Mouse (Mus musculus): ENCODE results near the gene Syne1. TPM values are rescaled to one million over a fixed set of nuclear protein-coding genes. Genes with fewer than 3 reads are reported as not detected.

Syne1 gene
- polyA plus RNA-seq, 1 experiment from 2014 or later: 3.5 TPM

GRCm38 (mm10) chr10:5070941-5071231 is 480.4 kb downstream of the Syne1 start:
- Histone ChIP-seq H3K4me3 (no peak overlapping the region), H3K4me1 (peaks cover 23% of the 10 kb centered on the region), H3K27me3 (ENCODE audit: low read depth, poor library complexity, severe bottlenecking) (no peaks in the 10 kb centered on the region), H3K27ac (peak overlapping the region; percentile 62; the same call in 1 of the 2 replicates), H3K9me3 (replicated peaks) (no peaks in the 10 kb centered on the region), H3K36me3 (no peaks in the 10 kb centered on the region)
- no peak for DNase-seq (ENCODE audit: low spot score)
- WGBS: 36% methylated on average over 3 of the region's 3 CpGs

- H3K27ac ChIP-seq: no peak overlapping the region
- no peaks in the 10 kb centered on the region for H3K36me3 ChIP-seq
- H3K27me3 ChIP-seq (ENCODE audit: low read depth, poor library complexity, severe bottlenecking): no peaks in the 10 kb centered on the region
- no peak overlapping the region for H3K4me3 ChIP-seq
- no peak for DNase-seq (ENCODE audit: low spot score)
- 89% methylated on average over 11 of the region's 11 CpGs for WGBS
- no peaks in the 10 kb centered on the region for H3K9me3 ChIP-seq (replicated peaks)
- H3K4me1 ChIP-seq: peaks cover 23% of the 10 kb centered on the region
Measured at GRCm38 (mm10) chr10:5070168-5070940, 480.9 kb downstream of the Syne1 start.

- DNase-seq (ENCODE audit: low spot score): no peak
- no peaks in the 10 kb centered on the region for H3K27me3 ChIP-seq (ENCODE audit: low read depth, poor library complexity, severe bottlenecking)
- no peaks in the 10 kb centered on the region for H3K36me3 ChIP-seq
- H3K4me1 ChIP-seq: peaks cover 23% of the 10 kb centered on the region
- no peak within 1 kb of the TSS for H3K27ac ChIP-seq
- H3K4me3 ChIP-seq: no peak within 1 kb of the TSS
- H3K9me3 ChIP-seq (replicated peaks): no peaks in the 10 kb centered on the region
- WGBS: 86% methylated on average over 14 of the region's 14 CpGs
Measured at GRCm38 (mm10) chr10:5068676-5069265, 482.5 kb downstream of the Syne1 start, which contains the start of gene Gm10097. Gene Gm10097, plus strand, starts transcription at chr10:5069192.

- 90% methylated on average over 3 of the region's 3 CpGs for WGBS
- Histone ChIP-seq H3K36me3 (no peaks in the 10 kb centered on the region), H3K9me3 (replicated peaks) (no peaks in the 10 kb centered on the region), H3K4me3 (no peak overlapping the region), H3K27me3 (ENCODE audit: low read depth, poor library complexity, severe bottlenecking) (no peaks in the 10 kb centered on the region), H3K4me1 (peaks cover 20% of the 10 kb centered on the region), H3K27ac (no peak overlapping the region)
- DNase-seq (ENCODE audit: low spot score): no peak
Measured at GRCm38 (mm10) chr10:5067113-5067512, 484.2 kb downstream of the Syne1 start.

- H3K27ac ChIP-seq: no peak overlapping the region
- H3K4me3 ChIP-seq: no peak overlapping the region
- WGBS: 90% methylated on average over 2 of the region's 2 CpGs
- H3K36me3 ChIP-seq: no peaks in the 10 kb centered on the region
- H3K27me3 ChIP-seq (ENCODE audit: low read depth, poor library complexity, severe bottlenecking): no peaks in the 10 kb centered on the region
- no peaks in the 10 kb centered on the region for H3K4me1 ChIP-seq
- no peak for DNase-seq (ENCODE audit: low spot score)
- H3K9me3 ChIP-seq (replicated peaks): no peaks in the 10 kb centered on the region
Measured at GRCm38 (mm10) chr10:5059983-5060382, 491.3 kb downstream of the Syne1 start.

- no peak for DNase-seq (ENCODE audit: low spot score)
- Histone ChIP-seq H3K4me3 (no peak overlapping the region), H3K27ac (no peak overlapping the region), H3K9me3 (replicated peaks) (no peaks in the 10 kb centered on the region), H3K4me1 (no peaks in the 10 kb centered on the region), H3K36me3 (no peaks in the 10 kb centered on the region), H3K27me3 (ENCODE audit: low read depth, poor library complexity, severe bottlenecking) (no peaks in the 10 kb centered on the region)
- WGBS: 88% methylated on average over 2 of the region's 2 CpGs
Measured at GRCm38 (mm10) chr10:5058876-5059275, 492.4 kb downstream of the Syne1 start.

GRCm38 (mm10) chr10:5057661-5058060 is 493.6 kb downstream of the Syne1 start:
- no peaks in the 10 kb centered on the region for H3K36me3 ChIP-seq

GRCm38 (mm10) chr10:5056940-5057339 is 494.3 kb downstream of the Syne1 start:
- no peaks in the 10 kb centered on the region for H3K36me3 ChIP-seq
- H3K27ac ChIP-seq: no peak overlapping the region
- DNase-seq (ENCODE audit: low spot score): no peak
- WGBS: 78% methylated on average over 3 of the region's 3 CpGs
- no peaks in the 10 kb centered on the region for H3K27me3 ChIP-seq (ENCODE audit: low read depth, poor library complexity, severe bottlenecking)
- no peak overlapping the region for H3K4me3 ChIP-seq
- H3K9me3 ChIP-seq (replicated peaks): no peaks in the 10 kb centered on the region
- no peaks in the 10 kb centered on the region for H3K4me1 ChIP-seq

More at GRCm38 (mm10) chr10:5057661-5058060, 493.6 kb downstream of the Syne1 start:
- H3K4me3 ChIP-seq: no peak overlapping the region
- H3K27me3 ChIP-seq (ENCODE audit: low read depth, poor library complexity, severe bottlenecking): no peaks in the 10 kb centered on the region
- H3K9me3 ChIP-seq (replicated peaks): no peaks in the 10 kb centered on the region
- DNase-seq (ENCODE audit: low spot score): no peak
- WGBS: 97% methylated on average over 15 of the region's 15 CpGs
- H3K4me1 ChIP-seq: no peaks in the 10 kb centered on the region
- H3K27ac ChIP-seq: no peak overlapping the region

GRCm38 (mm10) chr10:5056243-5056735 is 495.0 kb downstream of the Syne1 start:
- DNase-seq (ENCODE audit: low spot score): no peak
- no peaks in the 10 kb centered on the region for H3K36me3 ChIP-seq
- 88% methylated on average over 10 of the region's 10 CpGs for WGBS
- H3K4me3 ChIP-seq: no peak overlapping the region
- H3K27me3 ChIP-seq (ENCODE audit: low read depth, poor library complexity, severe bottlenecking): no peaks in the 10 kb centered on the region
- H3K4me1 ChIP-seq: no peaks in the 10 kb centered on the region
- H3K9me3 ChIP-seq (replicated peaks): no peaks in the 10 kb centered on the region
- no peak overlapping the region for H3K27ac ChIP-seq

- Histone ChIP-seq H3K27me3 (ENCODE audit: low read depth, poor library complexity, severe bottlenecking) (no peaks in the 10 kb centered on the region), H3K4me1 (no peaks in the 10 kb centered on the region), H3K27ac (no peak overlapping the region), H3K36me3 (peaks cover 11% of the 10 kb centered on the region), H3K9me3 (replicated peaks) (no peaks in the 10 kb centered on the region), H3K4me3 (no peak overlapping the region)
- WGBS: 87% methylated on average over 5 of the region's 5 CpGs
- DNase-seq (ENCODE audit: low spot score): no peak
Measured at GRCm38 (mm10) chr10:5045671-5046070, 505.6 kb downstream of the Syne1 start.

- H3K4me3 ChIP-seq: no peak overlapping the region
Measured at GRCm38 (mm10) chr10:5045213-5045612, 506.1 kb downstream of the Syne1 start.

GRCm38 (mm10) chr10:5044481-5044880 is 506.8 kb downstream of the Syne1 start:
- peaks cover 16% of the 10 kb centered on the region for H3K36me3 ChIP-seq
- H3K27me3 ChIP-seq (ENCODE audit: low read depth, poor library complexity, severe bottlenecking): no peaks in the 10 kb centered on the region
- DNase-seq (ENCODE audit: low spot score): no peak
- no peaks in the 10 kb centered on the region for H3K4me1 ChIP-seq
- WGBS: 89% methylated on average over 8 of the region's 8 CpGs
- no peak overlapping the region for H3K27ac ChIP-seq
- H3K9me3 ChIP-seq (replicated peaks): no peaks in the 10 kb centered on the region
- H3K4me3 ChIP-seq: no peak overlapping the region

More at GRCm38 (mm10) chr10:5045213-5045612, 506.1 kb downstream of the Syne1 start:
- no peaks in the 10 kb centered on the region for H3K4me1 ChIP-seq
- 95% methylated on average over 7 of the region's 7 CpGs for WGBS
- H3K27ac ChIP-seq: no peak overlapping the region
- no peak for DNase-seq (ENCODE audit: low spot score)
- H3K27me3 ChIP-seq (ENCODE audit: low read depth, poor library complexity, severe bottlenecking): no peaks in the 10 kb centered on the region
- no peaks in the 10 kb centered on the region for H3K9me3 ChIP-seq (replicated peaks)
- H3K36me3 ChIP-seq: peaks cover 13% of the 10 kb centered on the region

- WGBS: 74% methylated on average over 8 of the region's 8 CpGs
- DNase-seq (ENCODE audit: low spot score): no peak
Measured at GRCm38 (mm10) chr10:5041254-5041653, 510.0 kb downstream of the Syne1 start.

More at GRCm38 (mm10) chr10:5041254-5041653, 510.0 kb downstream of the Syne1 start:
- Histone ChIP-seq H3K4me3 (no peak overlapping the region), H3K9me3 (replicated peaks) (no peaks in the 10 kb centered on the region), H3K36me3 (peaks cover 9% of the 10 kb centered on the region; the same call in 1 of the 2 replicates), H3K4me1 (no peaks in the 10 kb centered on the region), H3K27me3 (ENCODE audit: low read depth, poor library complexity, severe bottlenecking) (no peaks in the 10 kb centered on the region), H3K27ac (no peak overlapping the region)

Measured in limb, embryonic 10.5 days (tissue).